Mouse (Mus musculus): Measurements from ENCODE around the gene Rars2. TPM values are rescaled to one million over a fixed set of nuclear protein-coding genes. Genes with fewer than 3 reads are reported as not detected.

The Rars2 gene
- polyA plus RNA-seq, 1 experiment from 2014 or later: 68.8 TPM

- no peak for ATAC-seq (ENCODE audit: insufficient read depth, low FRiP score)
- Histone ChIP-seq H3K27me3 (ENCODE audit: control insufficient read depth, insufficient read depth, low read length) (no peaks in the 10 kb centered on the region), H3K4me2 (ENCODE audit: low read depth, low read length) (no peak overlapping the region), H3K9ac (ENCODE audit: low read length) (no peak overlapping the region), H3K4me1 (ENCODE audit: control insufficient read depth, insufficient read depth, low read length) (no peaks in the 10 kb centered on the region), H3K27ac (ENCODE audit: low read length) (no peak overlapping the region), H3K36me3 (ENCODE audit: control insufficient read depth, insufficient read depth, low read length) (peaks cover 31% of the 10 kb centered on the region), H3K9me3 (replicated peaks; ENCODE audit: control insufficient read depth, low read length) (no peaks in the 10 kb centered on the region), H3K4me3 (replicated peaks; ENCODE audit: low read length) (no peak overlapping the region)
- 78% methylated on average over 2 of the region's 2 CpGs for WGBS
Measured at GRCm38 (mm10) chr4:34659012-34659411, 44.3 kb downstream of the Rars2 start.

GRCm38 (mm10) chr4:34661514-34661913 is 46.8 kb downstream of the Rars2 start:
- Histone ChIP-seq H3K4me1 (ENCODE audit: control insufficient read depth, insufficient read depth, low read length) (no peaks in the 10 kb centered on the region), H3K4me3 (replicated peaks; ENCODE audit: low read length) (no peak overlapping the region), H3K9ac (ENCODE audit: low read length) (no peak overlapping the region), H3K27ac (ENCODE audit: low read length) (no peak overlapping the region), H3K27me3 (ENCODE audit: control insufficient read depth, insufficient read depth, low read length) (no peaks in the 10 kb centered on the region), H3K4me2 (ENCODE audit: low read depth, low read length) (no peak overlapping the region), H3K9me3 (replicated peaks; ENCODE audit: control insufficient read depth, low read length) (no peaks in the 10 kb centered on the region), H3K36me3 (ENCODE audit: control insufficient read depth, insufficient read depth, low read length) (peaks cover 26% of the 10 kb centered on the region)
- WGBS: 94% methylated on average over 2 of the region's 2 CpGs
- 0 out of 2 replicates have a peak, but pooled peaks have one; percentile 37 for ATAC-seq (ENCODE audit: insufficient read depth, low FRiP score)

GRCm38 (mm10) chr4:34661927-34662326 is 47.2 kb downstream of the Rars2 start:
- no peak overlapping the region for H3K27ac ChIP-seq (ENCODE audit: low read length)
- H3K27me3 ChIP-seq (ENCODE audit: control insufficient read depth, insufficient read depth, low read length): no peaks in the 10 kb centered on the region
- peaks cover 22% of the 10 kb centered on the region for H3K36me3 ChIP-seq (ENCODE audit: control insufficient read depth, insufficient read depth, low read length)
- H3K9ac ChIP-seq (ENCODE audit: low read length): no peak overlapping the region
- no peaks in the 10 kb centered on the region for H3K4me1 ChIP-seq (ENCODE audit: control insufficient read depth, insufficient read depth, low read length)
- ATAC-seq (ENCODE audit: insufficient read depth, low FRiP score): peak; percentile 44; the same call in 1 of the 2 replicates
- no peaks in the 10 kb centered on the region for H3K9me3 ChIP-seq (replicated peaks; ENCODE audit: control insufficient read depth, low read length)
- no peak overlapping the region for H3K4me3 ChIP-seq (replicated peaks; ENCODE audit: low read length)
- no peak overlapping the region for H3K4me2 ChIP-seq (ENCODE audit: low read depth, low read length)
- 78% methylated on average over 6 of the region's 6 CpGs for WGBS

- no peak for ATAC-seq (ENCODE audit: insufficient read depth, low FRiP score)
- Histone ChIP-seq H3K9me3 (replicated peaks; ENCODE audit: control insufficient read depth, low read length) (no peaks in the 10 kb centered on the region), H3K4me3 (replicated peaks; ENCODE audit: low read length) (no peak overlapping the region), H3K9ac (ENCODE audit: low read length) (no peak overlapping the region), H3K36me3 (ENCODE audit: control insufficient read depth, insufficient read depth, low read length) (peaks cover 23% of the 10 kb centered on the region), H3K4me2 (ENCODE audit: low read depth, low read length) (no peak overlapping the region), H3K4me1 (ENCODE audit: control insufficient read depth, insufficient read depth, low read length) (no peaks in the 10 kb centered on the region), H3K27ac (ENCODE audit: low read length) (no peak overlapping the region), H3K27me3 (ENCODE audit: control insufficient read depth, insufficient read depth, low read length) (no peaks in the 10 kb centered on the region)
- WGBS: 91% methylated on average over 5 of the region's 5 CpGs
Measured at GRCm38 (mm10) chr4:34667923-34668322, 53.2 kb downstream of the Rars2 start.

- Histone ChIP-seq H3K9ac (ENCODE audit: low read length) (no peak overlapping the region), H3K36me3 (ENCODE audit: control insufficient read depth, insufficient read depth, low read length) (peaks cover 5% of the 10 kb centered on the region; the same call in 1 of the 2 replicates), H3K9me3 (replicated peaks; ENCODE audit: control insufficient read depth, low read length) (no peaks in the 10 kb centered on the region), H3K4me1 (ENCODE audit: control insufficient read depth, insufficient read depth, low read length) (no peaks in the 10 kb centered on the region), H3K27me3 (ENCODE audit: control insufficient read depth, insufficient read depth, low read length) (no peaks in the 10 kb centered on the region), H3K27ac (ENCODE audit: low read length) (no peak overlapping the region), H3K4me2 (ENCODE audit: low read depth, low read length) (no peak overlapping the region), H3K4me3 (replicated peaks; ENCODE audit: low read length) (no peak overlapping the region)
- no peak for ATAC-seq (ENCODE audit: insufficient read depth, low FRiP score)
- 84% methylated on average over 5 of the region's 5 CpGs for WGBS
Measured at GRCm38 (mm10) chr4:34673721-34674120, 59.0 kb downstream of the Rars2 start.

- Histone ChIP-seq H3K4me1 (ENCODE audit: control insufficient read depth, insufficient read depth, low read length) (0 out of 2 replicates have a peak, but pooled peaks cover 2% of the 10 kb centered on the region), H3K9ac (ENCODE audit: low read length) (no peak overlapping the region), H3K36me3 (ENCODE audit: control insufficient read depth, insufficient read depth, low read length) (0 out of 2 replicates have a peak, but pooled peaks cover 4% of the 10 kb centered on the region), H3K27ac (ENCODE audit: low read length) (no peak overlapping the region), H3K4me2 (ENCODE audit: low read depth, low read length) (no peak overlapping the region), H3K4me3 (replicated peaks; ENCODE audit: low read length) (no peak overlapping the region), H3K9me3 (replicated peaks; ENCODE audit: control insufficient read depth, low read length) (no peaks in the 10 kb centered on the region), H3K27me3 (ENCODE audit: control insufficient read depth, insufficient read depth, low read length) (no peaks in the 10 kb centered on the region)
- no peak for ATAC-seq (ENCODE audit: insufficient read depth, low FRiP score)
- WGBS: 86% methylated on average over 5 of the region's 5 CpGs
Measured at GRCm38 (mm10) chr4:34680530-34680929, 65.8 kb downstream of the Rars2 start.

GRCm38 (mm10) chr4:34686874-34687567 is 72.3 kb downstream of the Rars2 start, which contains the start of gene Slc35a1:
TSS of gene Slc35a1 (minus strand) at chr4:34687438.
- Histone ChIP-seq H3K9me3 (replicated peaks; ENCODE audit: control insufficient read depth, low read length) (no peaks in the 10 kb centered on the region), H3K36me3 (ENCODE audit: control insufficient read depth, insufficient read depth, low read length) (0 out of 2 replicates have a peak, but pooled peaks cover 2% of the 10 kb centered on the region), H3K4me2 (ENCODE audit: low read depth, low read length) (peak within 1 kb of the TSS; percentile 60), H3K27me3 (ENCODE audit: control insufficient read depth, insufficient read depth, low read length) (no peaks in the 10 kb centered on the region), H3K9ac (ENCODE audit: low read length) (peak within 1 kb of the TSS; percentile 95), H3K27ac (ENCODE audit: low read length) (peak within 1 kb of the TSS; percentile 91), H3K4me1 (ENCODE audit: control insufficient read depth, insufficient read depth, low read length) (peaks cover 5% of the 10 kb centered on the region; the same call in 1 of the 2 replicates), H3K4me3 (replicated peaks; ENCODE audit: low read length) (peak within 1 kb of the TSS; percentile 81)
- ATAC-seq (ENCODE audit: insufficient read depth, low FRiP score): peak; percentile 95
- WGBS: under 1% methylated on average over 64 of the region's 65 CpGs

GRCm38 (mm10) chr4:34688021-34688420 is 73.3 kb downstream of the Rars2 start:
- H3K4me3 ChIP-seq (replicated peaks; ENCODE audit: low read length): no peak overlapping the region
- 66% methylated on average over 3 of the region's 3 CpGs for WGBS
- H3K9me3 ChIP-seq (replicated peaks; ENCODE audit: control insufficient read depth, low read length): no peaks in the 10 kb centered on the region
- peaks cover 5% of the 10 kb centered on the region; the same call in 1 of the 2 replicates for H3K4me1 ChIP-seq (ENCODE audit: control insufficient read depth, insufficient read depth, low read length)
- H3K27ac ChIP-seq (ENCODE audit: low read length): no peak overlapping the region
- ATAC-seq (ENCODE audit: insufficient read depth, low FRiP score): no peak
- no peaks in the 10 kb centered on the region for H3K36me3 ChIP-seq (ENCODE audit: control insufficient read depth, insufficient read depth, low read length)
- no peaks in the 10 kb centered on the region for H3K27me3 ChIP-seq (ENCODE audit: control insufficient read depth, insufficient read depth, low read length)
- H3K9ac ChIP-seq (ENCODE audit: low read length): no peak overlapping the region
- H3K4me2 ChIP-seq (ENCODE audit: low read depth, low read length): peak overlapping the region; percentile 60

- Histone ChIP-seq H3K9me3 (replicated peaks; ENCODE audit: control insufficient read depth, low read length) (no peaks in the 10 kb centered on the region), H3K4me2 (ENCODE audit: low read depth, low read length) (no peak overlapping the region), H3K36me3 (ENCODE audit: control insufficient read depth, insufficient read depth, low read length) (no peaks in the 10 kb centered on the region), H3K4me3 (replicated peaks; ENCODE audit: low read length) (no peak overlapping the region), H3K27me3 (ENCODE audit: control insufficient read depth, insufficient read depth, low read length) (no peaks in the 10 kb centered on the region), H3K27ac (ENCODE audit: low read length) (no peak overlapping the region), H3K4me1 (ENCODE audit: control insufficient read depth, insufficient read depth, low read length) (no peaks in the 10 kb centered on the region), H3K9ac (ENCODE audit: low read length) (no peak overlapping the region)
- WGBS: 52% methylated on average over 5 of the region's 5 CpGs
- no peak for ATAC-seq (ENCODE audit: insufficient read depth, low FRiP score)
Measured at GRCm38 (mm10) chr4:34701528-34701927, 86.8 kb downstream of the Rars2 start.

Data from stomach, embryonic 16.5 days (tissue).